In genomic region chr13:95278426-95279025, GRCm38 (mm10) we compare ENCODE assay signal across 21 mouse cellular contexts. TPM values are rescaled to one million over a fixed set of nuclear protein-coding genes. Genes with fewer than 3 reads are reported as not detected.
A peak's percentile ranks its signal among the peaks of the same experiment; 100 is the strongest.
DNase-seq lines count a peak whose midpoint lies in the region; ATAC-seq and TF ChIP-seq lines count a peak whose summit lies in the region.
"Had no signal": no experiment of that assay in that cellular context is flagged by ENCODE, and none has a peak within 500 bp of the region (broad histone marks: within the 10 kb centered on the region; RNA-seq: fewer than 3 reads in every experiment).

No protein-coding gene starts in this region.

- no peak overlapping the region for H3K4me3 ChIP-seq in forebrain, postnatal 0 days (ENCODE audit: low read depth, low read length)
- H3K4me3 ChIP-seq in forebrain, embryonic 16.5 days (replicated peaks; ENCODE audit: low read length) = no peak overlapping the region
- H3K4me3 ChIP-seq: erythroblast, embryonic 14.5 days; forebrain, embryonic 10.5 days; gastrocnemius, adult 2 months; heart, embryonic 10.5 days; hindbrain, embryonic 12.5 days had no signal

- H3K27ac ChIP-seq in forebrain, postnatal 0 days (ENCODE audit: low read depth, low read length) = no peak overlapping the region
- H3K27ac ChIP-seq in forebrain, embryonic 16.5 days (ENCODE audit: low read length) = no peak overlapping the region
- H3K27ac ChIP-seq: forebrain, embryonic 10.5 days; gastrocnemius, adult 2 months; heart, embryonic 10.5 days; hindbrain, embryonic 12.5 days had no signal

- H3K9ac ChIP-seq in forebrain, postnatal 0 days = no peak overlapping the region
- no peak overlapping the region for H3K9ac ChIP-seq in forebrain, embryonic 16.5 days (replicated peaks; ENCODE audit: low read depth, low read length)
- H3K9ac ChIP-seq: hindbrain, embryonic 12.5 days had no signal

- 68% methylated on average over 4 of the region's 4 CpGs for WGBS in forebrain, postnatal 0 days
- WGBS in forebrain, embryonic 16.5 days = 64% methylated on average over 4 of the region's 4 CpGs

- H3K27me3 ChIP-seq in forebrain, postnatal 0 days (ENCODE audit: insufficient read depth, low read length) = no peaks in the 10 kb centered on the region
- no peaks in the 10 kb centered on the region for H3K27me3 ChIP-seq in forebrain, embryonic 16.5 days (replicated peaks; ENCODE audit: control insufficient read depth, insufficient read depth, low read length)
- H3K27me3 ChIP-seq: hindbrain, embryonic 12.5 days had no signal

- DNase-seq in forebrain, postnatal 0 days = peak; percentile 35
- peak; percentile 43 for DNase-seq in NIH3T3 (ENCODE audit: low read depth)
- DNase-seq in adrenal gland, adult 8-10 months = peak; percentile 42
- peak; percentile 61 for DNase-seq in brain, embryonic 14.5 days (ENCODE audit: low read depth)
- no peak for DNase-seq in layer of hippocampus, postnatal 36 days
- DNase-seq in lung, postnatal 36 days = no peak
- DNase-seq: cerebellum, adult 18-20 months; cerebellum, adult 9-11 months; cerebellum, postnatal 36 days; gastrocnemius, adult 2 months; gastrocnemius, postnatal 25 days; heart, postnatal 10 days; heart, postnatal 4 days had no signal

- no peaks in the 10 kb centered on the region for H3K9me3 ChIP-seq in forebrain, postnatal 0 days (ENCODE audit: low read length)
- no peaks in the 10 kb centered on the region for H3K9me3 ChIP-seq in forebrain, embryonic 16.5 days (ENCODE audit: control insufficient read depth, low read length)
- H3K9me3 ChIP-seq: forebrain, embryonic 10.5 days; heart, embryonic 10.5 days; hindbrain, embryonic 12.5 days had no signal

- no peak for ATAC-seq in forebrain, postnatal 0 days
- ATAC-seq in forebrain, embryonic 16.5 days = no peak
- ATAC-seq: hindbrain, embryonic 16.5 days; inflammation-experienced regulatory T-cells, adult 6 months; intestine, postnatal 0 days had no signal

- H3K4me1 ChIP-seq in forebrain, postnatal 0 days (ENCODE audit: insufficient read depth) = no peaks in the 10 kb centered on the region
- peaks cover 3% of the 10 kb centered on the region; the same call in 1 of the 2 replicates for H3K4me1 ChIP-seq in forebrain, embryonic 16.5 days (replicated peaks; ENCODE audit: control insufficient read depth, insufficient read depth, low read length)

- no peak for TF ChIP-seq POLR2A in brain, embryonic 14.5 days (IDR thresholded peaks at IDR 0.05; ENCODE audit: borderline replicate concordance, extremely low read depth, insufficient read depth, insufficient read length, poor library complexity, severe bottlenecking)

- H3K36me3 ChIP-seq in forebrain, postnatal 0 days (ENCODE audit: insufficient read depth) = no peaks in the 10 kb centered on the region
- H3K36me3 ChIP-seq in forebrain, embryonic 16.5 days (ENCODE audit: control insufficient read depth, insufficient read depth) = no peaks in the 10 kb centered on the region
- H3K36me3 ChIP-seq: forebrain, embryonic 10.5 days; heart, embryonic 10.5 days; hindbrain, embryonic 12.5 days had no signal

- no peak for TF ChIP-seq CTCF in forebrain, postnatal 0 days (IDR thresholded peaks at IDR 0.05; ENCODE audit: low read depth)
- no peak for TF ChIP-seq CTCF in brain, embryonic 14.5 days (IDR thresholded peaks at IDR 0.05; ENCODE audit: borderline replicate concordance, extremely low read depth, insufficient read depth, insufficient read length)

- H3K4me2 ChIP-seq in forebrain, postnatal 0 days (ENCODE audit: low read depth) = no peak overlapping the region
- no peak overlapping the region for H3K4me2 ChIP-seq in forebrain, embryonic 16.5 days (ENCODE audit: low read length)
- H3K4me2 ChIP-seq: hindbrain, embryonic 12.5 days had no signal

RNA-seq across cellular contexts. Expression of gene Pde8b, which starts 28.4 kb away (rescaled TPM):
- 15.5 and 21.1 TPM in 2 replicates for total RNA-seq in forebrain, postnatal 0 days (2014; rRNA removed)
- polyA plus RNA-seq in forebrain, postnatal 0 days (2015; fragmentation: Nextera tagmentation; extraction: Ambion mirVana) = 4.8 and 6.5 TPM in 2 replicates
- 4.4 and 6.8 TPM in 2 replicates for polyA plus RNA-seq in forebrain, embryonic 16.5 days (2015; fragmentation: Nextera tagmentation; extraction: Ambion mirVana)
- 100 to 1,000 TPM in 2 of 4 experiments, 10 to 100 TPM in 2; 57.8 to 141 (median 103) TPM for total RNA-seq in adrenal gland, adult 8-10 months (2022)
- polyA plus RNA-seq in brain, embryonic 14.5 days (2012; rRNA removed) = 4.5 and 6.2 TPM in 2 replicates
- total RNA-seq in layer of hippocampus, postnatal 36 days (2021) = 10 to 100 TPM; 97.2 to 99.8 TPM

RNA-seq across cellular contexts. Expression of gene Zbed3, which starts 44.9 kb away (rescaled TPM):
- total RNA-seq in forebrain, postnatal 0 days (2014; rRNA removed) = 11.1 and 15.8 TPM in 2 replicates
- 30.8 and 31.4 TPM in 2 replicates for polyA plus RNA-seq in forebrain, postnatal 0 days (2015; fragmentation: Nextera tagmentation; extraction: Ambion mirVana)
- polyA plus RNA-seq in forebrain, embryonic 16.5 days (2015; fragmentation: Nextera tagmentation; extraction: Ambion mirVana) = 35.5 and 39.0 TPM in 2 replicates
- total RNA-seq in adrenal gland, adult 8-10 months (2022) = 10 to 100 TPM; 19.6 to 30.0 (median 26.0) TPM
- 47.6 and 48.3 TPM in 2 replicates for polyA plus RNA-seq in brain, embryonic 14.5 days (2012; rRNA removed)
- 10 to 100 TPM; 11.9 to 14.8 TPM for total RNA-seq in layer of hippocampus, postnatal 36 days (2021)

Comparison
In these comparisons a context has a peak if more than half of its experiments do, and no peak if none do; other contexts are left out.
1. DNase-seq: peak in forebrain, postnatal 0 days (single experiment), NIH3T3 (single experiment), adrenal gland, adult 8-10 months (single experiment) and brain, embryonic 14.5 days (single experiment); none in layer of hippocampus, postnatal 36 days (0 of 2) and lung, postnatal 36 days (single experiment).